Mouse (Mus musculus): ENCODE results near the gene Sestd1.

The Sestd1 gene

GRCm38 (mm10) chr2:77280512-77281409, at the start of gene Sestd1:
Sestd1 (minus strand) TSS chr2:77280592.
- DNase-seq (ENCODE audit: low spot score), result peak; percentile 56

- no peak for DNase-seq (ENCODE audit: low spot score)
Measured at GRCm38 (mm10) chr2:77327246-77327645, 46.9 kb upstream of the Sestd1 start.

- no peak for DNase-seq (ENCODE audit: low spot score)
Measured at GRCm38 (mm10) chr2:77323739-77324138, 43.3 kb upstream of the Sestd1 start.

GRCm38 (mm10) chr2:77323156-77323555, 42.8 kb upstream of the Sestd1 start:
- no peak for DNase-seq (ENCODE audit: low spot score)

GRCm38 (mm10) chr2:77319196-77319595, 38.8 kb upstream of the Sestd1 start:
- DNase-seq (ENCODE audit: low spot score), result no peak

GRCm38 (mm10) chr2:77316961-77317360, 36.6 kb upstream of the Sestd1 start:
- peak; percentile 81 for DNase-seq (ENCODE audit: low spot score)

- no peak for DNase-seq (ENCODE audit: low spot score)
Measured at GRCm38 (mm10) chr2:77313846-77314245, 33.5 kb upstream of the Sestd1 start.

- DNase-seq (ENCODE audit: low spot score), result no peak
Measured at GRCm38 (mm10) chr2:77312616-77313015, 32.2 kb upstream of the Sestd1 start.

- DNase-seq (ENCODE audit: low spot score), result peak; percentile 52
Measured at GRCm38 (mm10) chr2:77309313-77309712, 28.9 kb upstream of the Sestd1 start.

GRCm38 (mm10) chr2:77304494-77304893, 24.1 kb upstream of the Sestd1 start:
- DNase-seq (ENCODE audit: low spot score), result no peak

- no peak for DNase-seq (ENCODE audit: low spot score)
Measured at GRCm38 (mm10) chr2:77303716-77304115, 23.3 kb upstream of the Sestd1 start.

GRCm38 (mm10) chr2:77302655-77303348, 22.4 kb upstream of the Sestd1 start:
- DNase-seq (ENCODE audit: low spot score), result no peak

GRCm38 (mm10) chr2:77301687-77302389, 21.4 kb upstream of the Sestd1 start:
- DNase-seq (ENCODE audit: low spot score), result no peak

- no peak for DNase-seq (ENCODE audit: low spot score)
Measured at GRCm38 (mm10) chr2:77289701-77290100, 9.3 kb upstream of the Sestd1 start.

- peak; percentile 69 for DNase-seq (ENCODE audit: low spot score)
Measured at GRCm38 (mm10) chr2:77286755-77287154, 6.4 kb upstream of the Sestd1 start.

GRCm38 (mm10) chr2:77284281-77284899, 4.0 kb upstream of the Sestd1 start:
- DNase-seq (ENCODE audit: low spot score), result peak; percentile 79

GRCm38 (mm10) chr2:77279861-77280511, 406 bp downstream of the Sestd1 start:
- peak; percentile 41 for DNase-seq (ENCODE audit: low spot score)

GRCm38 (mm10) chr2:77277272-77277671, 3.1 kb downstream of the Sestd1 start:
- no peak for DNase-seq (ENCODE audit: low spot score)

GRCm38 (mm10) chr2:77275851-77276250, 4.5 kb downstream of the Sestd1 start:
- no peak for DNase-seq (ENCODE audit: low spot score)

GRCm38 (mm10) chr2:77274976-77275641, 5.3 kb downstream of the Sestd1 start:
- no peak for DNase-seq (ENCODE audit: low spot score)

GRCm38 (mm10) chr2:77272953-77273352, 7.4 kb downstream of the Sestd1 start:
- DNase-seq (ENCODE audit: low spot score), result no peak
